Mouse (Mus musculus) midbrain, embryonic 12.5 days (tissue): ENCODE data around the gene Mief1. TPM values are rescaled to one million over a fixed set of nuclear protein-coding genes. Genes with fewer than 3 reads are reported as not detected.

ENCODE experiments used
- ATAC-seq: fragments of 200-750 bp; cut with Nextera tagmentation; 2 replicates; pipeline ENCODE4 v1.8.0; 2017; ENCODE audit warnings: low read depth, moderate TSS enrichment, moderate library complexity; ENCODE audit not compliant: low FRiP score
- H3K27ac ChIP-seq: fragments of 300-500 bp; sonication (generic); replicated peaks from 2 replicates; pipeline ENCODE4 v1.5.1; 2016; ENCODE audit warnings: mild to moderate bottlenecking
- H3K27me3 ChIP-seq: fragments of 300-500 bp; sonication (generic); 2 replicates; pipeline ENCODE4 v1.6.1; 2016; ENCODE audit warnings: mild to moderate bottlenecking
- H3K36me3 ChIP-seq: fragments of 300-500 bp; sonication (generic); 2 replicates; pipeline ENCODE4 v1.6.1; 2016
- H3K4me1 ChIP-seq: fragments of 300-500 bp; sonication (generic); 2 replicates; pipeline ENCODE4 v1.6.1; 2016
- H3K4me2 ChIP-seq: fragments of 300-500 bp; sonication (generic); replicated peaks from 2 replicates; pipeline ENCODE4 v1.6.1; 2016; ENCODE audit warnings: mild to moderate bottlenecking, moderate library complexity
- H3K4me3 ChIP-seq: fragments of 300-500 bp; sonication (generic); 2 replicates; pipeline ENCODE4 v1.5.1; 2016; ENCODE audit warnings: mild to moderate bottlenecking
- H3K9ac ChIP-seq: fragments of 300-500 bp; sonication (generic); replicated peaks from 2 replicates; pipeline ENCODE4 v1.6.1; 2016; ENCODE audit warnings: mild to moderate bottlenecking, moderate library complexity
- H3K9me3 ChIP-seq: fragments of 300-500 bp; sonication (generic); 2 replicates; pipeline ENCODE4 v1.6.1; 2016; ENCODE audit warnings: mild to moderate bottlenecking
- WGBS: fragments of 180-500 bp; shearing (Covaris S2); methylation state at CpG from one replicate; pipeline ENCODE4 v1.1.7; 2016; 5-methylcytosine and 5-hydroxymethylcytosine counted together
- polyA plus RNA-seq: library from polyadenylated mRNA; unstranded; fragments of >200 nt; fragmentation: Nextera tagmentation; extraction: Ambion mirVana; gene quantifications from 2 replicates; pipeline ENCODE4 v1.2.1, GENCODE M21; 2016

Gene Mief1
- polyA plus RNA-seq, 1 experiment from 2014 or later = 46.4 TPM

DNA sequence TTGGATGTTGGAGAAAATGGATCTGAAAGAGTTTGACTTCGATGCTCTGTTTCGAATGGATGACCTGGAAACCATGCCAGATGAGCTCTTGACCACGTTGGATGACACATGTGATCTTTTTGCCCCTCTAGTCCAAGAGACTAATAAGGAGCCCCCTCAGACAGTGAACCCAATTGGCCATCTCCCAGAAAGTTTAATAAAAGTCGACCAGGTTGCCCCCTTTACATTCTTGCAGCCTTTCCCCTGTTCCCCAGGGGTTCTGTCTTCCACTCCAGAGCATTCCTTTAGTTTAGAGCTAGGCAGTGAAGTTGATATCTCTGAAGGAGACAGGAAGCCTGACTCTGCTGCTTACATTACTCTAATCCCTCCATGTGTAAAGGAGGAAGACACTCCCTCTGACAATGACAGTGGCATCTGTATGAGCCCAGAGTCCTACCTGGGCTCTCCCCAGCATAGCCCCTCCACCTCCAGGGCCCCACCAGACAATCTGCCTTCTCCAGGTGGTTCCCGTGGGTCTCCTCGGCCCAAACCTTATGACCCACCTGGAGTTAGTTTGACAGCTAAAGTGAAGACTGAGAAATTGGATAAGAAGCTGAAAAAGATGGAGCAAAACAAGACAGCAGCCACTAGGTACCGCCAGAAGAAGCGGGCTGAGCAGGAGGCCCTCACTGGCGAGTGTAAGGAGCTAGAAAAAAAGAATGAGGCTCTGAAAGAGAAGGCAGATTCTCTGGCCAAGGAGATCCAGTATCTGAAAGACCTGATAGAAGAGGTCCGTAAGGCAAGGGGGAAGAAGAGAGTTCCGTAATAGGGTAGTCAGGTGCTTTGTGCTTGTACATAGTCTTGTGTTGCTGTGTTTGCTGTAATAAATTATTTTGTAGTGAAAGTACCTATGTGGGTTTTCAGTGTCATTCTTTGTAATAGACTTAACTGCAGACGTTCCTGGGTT, 23.1 kb downstream of the Mief1 start:
- H3K36me3 ChIP-seq = peaks cover 52% of the 10 kb centered on the region
- WGBS = 65% methylated on average over 12 of the region's 12 CpGs
- H3K4me3 ChIP-seq = peak overlapping the region; percentile 99
- peak overlapping the region; percentile 98 for H3K27ac ChIP-seq
- peak overlapping the region; percentile 100 for H3K9ac ChIP-seq
- H3K4me1 ChIP-seq = peaks cover 36% of the 10 kb centered on the region
- no peaks in the 10 kb centered on the region for H3K27me3 ChIP-seq
- H3K4me2 ChIP-seq = peak overlapping the region; percentile 96
- no peak for ATAC-seq
- H3K9me3 ChIP-seq = no peaks in the 10 kb centered on the region

DNA sequence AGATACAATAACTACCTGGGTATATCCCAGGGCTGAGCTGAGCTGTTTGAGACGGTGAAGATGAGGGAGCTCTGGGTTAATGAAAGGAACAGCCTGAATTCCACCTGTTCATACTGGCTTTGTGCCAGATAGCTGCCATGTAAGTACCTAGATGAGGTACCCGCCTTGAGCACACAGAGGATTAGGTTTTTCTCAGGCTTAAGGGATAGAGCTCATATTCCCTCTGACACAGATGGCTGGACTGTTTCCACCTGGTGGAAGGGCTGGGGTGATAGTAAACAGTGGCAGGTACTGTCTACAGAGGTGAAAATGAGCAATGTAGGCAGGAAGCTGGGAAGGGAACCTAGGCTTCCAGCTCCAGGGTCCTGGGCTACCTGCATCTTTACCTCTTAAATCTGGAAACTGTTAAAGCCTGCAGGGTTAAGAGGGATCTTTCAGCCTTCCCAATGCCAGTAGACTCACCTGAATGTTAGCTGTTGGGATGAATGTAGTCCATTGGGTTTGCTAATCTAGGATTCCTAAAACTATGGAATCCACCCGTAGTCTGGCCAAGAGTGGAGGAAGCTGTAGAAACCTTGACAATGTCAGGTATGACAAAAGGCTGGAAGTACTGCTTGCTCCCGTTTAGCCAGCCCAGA, 23.9 kb downstream of the Mief1 start:
- H3K9me3 ChIP-seq = no peaks in the 10 kb centered on the region
- peak overlapping the region; percentile 99; the same call in 1 of the 2 replicates for H3K4me3 ChIP-seq
- H3K4me1 ChIP-seq = peaks cover 36% of the 10 kb centered on the region
- no peak overlapping the region; the same call in 1 of the 2 replicates for H3K9ac ChIP-seq
- ATAC-seq = no peak
- H3K4me2 ChIP-seq = peak overlapping the region; percentile 96; the same call in 1 of the 2 replicates
- H3K27ac ChIP-seq = peak overlapping the region; percentile 98; the same call in 1 of the 2 replicates
- peaks cover 47% of the 10 kb centered on the region for H3K36me3 ChIP-seq
- WGBS = 28% methylated on average over 4 of the region's 4 CpGs
- H3K27me3 ChIP-seq = no peaks in the 10 kb centered on the region

DNA sequence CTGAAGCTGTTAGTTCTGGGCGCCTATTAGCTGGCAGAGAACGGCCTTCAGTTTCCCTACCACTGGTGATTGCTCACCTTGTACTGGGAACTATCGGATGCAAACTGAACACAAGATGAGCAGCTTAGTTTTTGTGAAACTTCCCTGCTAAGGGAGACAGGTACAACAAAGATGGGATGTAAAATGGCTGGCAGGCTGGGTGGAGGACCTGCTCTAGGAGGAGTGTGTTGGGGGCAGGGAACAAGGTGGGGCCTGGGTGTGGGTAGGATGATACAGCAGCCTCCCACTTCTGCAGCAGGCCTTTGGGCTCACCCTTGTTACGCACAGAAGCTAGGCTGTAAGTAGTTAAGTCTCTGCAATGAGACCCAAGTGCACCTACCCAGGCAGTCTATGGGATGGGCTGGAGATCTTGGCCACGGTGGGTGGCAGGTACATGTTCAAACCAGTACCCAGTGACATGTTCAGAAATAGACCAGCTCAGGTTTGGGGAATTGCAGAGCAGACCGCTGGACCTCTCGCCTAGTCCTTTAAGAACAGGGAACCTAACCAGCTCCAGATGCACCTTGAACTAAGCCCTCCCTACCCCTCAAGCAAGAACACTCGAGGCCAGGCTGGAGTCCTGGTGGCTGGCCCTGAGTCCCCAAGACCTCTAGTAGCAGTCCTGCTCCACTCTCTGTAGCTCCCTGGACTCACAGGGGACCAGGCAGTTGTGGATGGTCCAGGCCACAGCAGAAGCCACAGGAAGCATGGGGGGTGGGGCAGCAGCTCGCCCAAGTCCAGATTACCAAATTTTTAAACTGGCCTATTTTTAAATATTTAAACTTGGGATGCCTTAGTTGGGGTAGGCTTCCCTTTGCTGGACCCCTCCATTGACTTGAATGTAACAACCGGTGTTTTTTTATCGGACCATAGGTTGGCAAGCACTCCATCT, 24.7 kb downstream of the Mief1 start:
- peaks cover 41% of the 10 kb centered on the region for H3K4me1 ChIP-seq
- no peak overlapping the region; the same call in 1 of the 2 replicates for H3K4me2 ChIP-seq
- H3K36me3 ChIP-seq = peaks cover 47% of the 10 kb centered on the region
- ATAC-seq = no peak
- H3K9ac ChIP-seq = no peak overlapping the region
- 71% methylated on average over 11 of the region's 11 CpGs for WGBS
- peak overlapping the region; percentile 61 for H3K27ac ChIP-seq
- H3K9me3 ChIP-seq = no peaks in the 10 kb centered on the region
- H3K27me3 ChIP-seq = no peaks in the 10 kb centered on the region
- H3K4me3 ChIP-seq = peak overlapping the region; percentile 99; the same call in 1 of the 2 replicates

DNA sequence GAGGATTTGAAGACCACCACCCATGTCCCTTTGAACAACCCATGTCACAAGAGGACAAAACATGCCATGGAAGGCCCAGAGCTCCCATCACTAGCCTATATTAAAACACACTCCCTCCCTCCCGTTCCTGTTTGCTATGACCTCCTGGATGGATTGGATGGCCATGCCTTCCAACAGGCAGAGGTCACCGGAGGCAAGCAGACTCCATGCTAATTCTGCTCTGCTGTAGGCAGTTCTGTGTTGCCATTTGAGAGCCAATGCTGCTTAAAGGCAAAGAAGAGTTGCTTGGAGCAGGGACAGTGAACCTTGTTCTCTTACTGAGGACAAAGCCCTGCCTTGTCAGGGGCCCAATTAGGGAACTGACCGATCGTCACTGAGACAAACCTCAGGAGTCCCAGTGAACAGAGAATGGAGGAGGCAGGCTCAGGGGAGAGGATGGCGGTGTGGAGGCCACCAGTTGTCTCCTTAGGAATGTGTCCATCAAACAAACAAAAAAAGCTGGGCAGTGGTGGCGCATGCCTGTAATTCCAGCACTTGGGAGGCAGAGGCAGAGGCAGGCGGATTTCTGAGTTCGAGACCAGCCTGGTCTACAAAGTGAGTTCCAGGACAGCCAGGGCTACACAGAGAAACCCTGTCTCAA, 25.7 kb downstream of the Mief1 start:
- H3K4me1 ChIP-seq = peaks cover 33% of the 10 kb centered on the region
- H3K27ac ChIP-seq = peak overlapping the region; percentile 16; the same call in 1 of the 2 replicates
- no peak overlapping the region for H3K4me2 ChIP-seq
- H3K27me3 ChIP-seq = no peaks in the 10 kb centered on the region
- 77% methylated on average over 8 of the region's 8 CpGs for WGBS
- peaks cover 47% of the 10 kb centered on the region for H3K36me3 ChIP-seq
- no peak for ATAC-seq
- no peaks in the 10 kb centered on the region for H3K9me3 ChIP-seq
- H3K4me3 ChIP-seq = no peak overlapping the region
- no peak overlapping the region for H3K9ac ChIP-seq

DNA sequence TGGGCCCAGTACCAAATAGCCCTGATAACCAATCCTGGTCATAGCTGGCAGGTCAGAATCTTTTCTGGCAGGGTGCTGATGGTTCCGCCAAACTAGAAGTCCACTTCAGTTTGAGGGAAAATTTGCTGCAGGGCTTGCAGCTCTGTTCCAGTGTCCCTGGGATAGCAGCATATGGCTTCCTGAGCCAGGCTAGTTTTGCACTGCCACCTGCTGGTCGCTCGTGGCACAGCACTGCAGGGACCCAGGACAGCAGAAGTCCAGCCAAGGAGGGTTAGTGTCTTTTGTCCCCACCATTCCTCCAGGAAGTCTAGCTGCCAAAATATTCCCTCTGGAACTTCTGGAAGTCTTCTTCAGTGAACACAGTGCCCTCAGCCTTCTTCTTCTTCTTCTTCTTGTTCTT, 26.9 kb downstream of the Mief1 start:
- no peak overlapping the region; the same call in 1 of the 2 replicates for H3K27ac ChIP-seq
- H3K27me3 ChIP-seq = no peaks in the 10 kb centered on the region
- 16% methylated on average over 3 of the region's 3 CpGs for WGBS
- no peaks in the 10 kb centered on the region for H3K9me3 ChIP-seq
- no peak overlapping the region for H3K4me2 ChIP-seq
- peaks cover 34% of the 10 kb centered on the region for H3K4me1 ChIP-seq
- H3K9ac ChIP-seq = no peak overlapping the region
- no peak for ATAC-seq
- peaks cover 47% of the 10 kb centered on the region for H3K36me3 ChIP-seq
- H3K4me3 ChIP-seq = no peak overlapping the region

DNA sequence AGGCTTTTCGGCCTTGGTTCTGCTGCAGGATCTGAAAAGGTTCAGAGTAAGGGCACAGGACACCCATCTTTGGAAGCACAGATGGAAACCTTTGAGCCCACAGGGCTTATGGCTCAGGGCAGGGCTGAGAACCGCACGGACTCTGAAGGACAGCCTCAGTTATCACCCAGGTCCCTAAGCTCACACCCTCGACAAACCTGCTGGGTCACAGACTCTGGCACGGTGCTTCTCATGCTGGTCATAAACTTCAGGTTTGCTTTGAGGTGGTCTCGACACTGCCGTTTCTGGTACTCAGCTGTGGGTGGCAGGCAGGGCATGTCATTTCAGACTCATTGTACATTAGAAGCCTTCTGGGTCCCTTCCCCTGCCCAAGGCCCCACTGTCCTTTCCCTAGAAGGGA, 27.3 kb downstream of the Mief1 start:
- 83% methylated on average over 7 of the region's 7 CpGs for WGBS
- H3K4me3 ChIP-seq = no peak overlapping the region
- no peak for ATAC-seq
- H3K27me3 ChIP-seq = no peaks in the 10 kb centered on the region
- H3K9ac ChIP-seq = no peak overlapping the region
- H3K9me3 ChIP-seq = no peaks in the 10 kb centered on the region
- peaks cover 47% of the 10 kb centered on the region for H3K36me3 ChIP-seq
- no peak overlapping the region for H3K4me2 ChIP-seq
- H3K4me1 ChIP-seq = peaks cover 34% of the 10 kb centered on the region
- no peak overlapping the region; the same call in 1 of the 2 replicates for H3K27ac ChIP-seq

DNA sequence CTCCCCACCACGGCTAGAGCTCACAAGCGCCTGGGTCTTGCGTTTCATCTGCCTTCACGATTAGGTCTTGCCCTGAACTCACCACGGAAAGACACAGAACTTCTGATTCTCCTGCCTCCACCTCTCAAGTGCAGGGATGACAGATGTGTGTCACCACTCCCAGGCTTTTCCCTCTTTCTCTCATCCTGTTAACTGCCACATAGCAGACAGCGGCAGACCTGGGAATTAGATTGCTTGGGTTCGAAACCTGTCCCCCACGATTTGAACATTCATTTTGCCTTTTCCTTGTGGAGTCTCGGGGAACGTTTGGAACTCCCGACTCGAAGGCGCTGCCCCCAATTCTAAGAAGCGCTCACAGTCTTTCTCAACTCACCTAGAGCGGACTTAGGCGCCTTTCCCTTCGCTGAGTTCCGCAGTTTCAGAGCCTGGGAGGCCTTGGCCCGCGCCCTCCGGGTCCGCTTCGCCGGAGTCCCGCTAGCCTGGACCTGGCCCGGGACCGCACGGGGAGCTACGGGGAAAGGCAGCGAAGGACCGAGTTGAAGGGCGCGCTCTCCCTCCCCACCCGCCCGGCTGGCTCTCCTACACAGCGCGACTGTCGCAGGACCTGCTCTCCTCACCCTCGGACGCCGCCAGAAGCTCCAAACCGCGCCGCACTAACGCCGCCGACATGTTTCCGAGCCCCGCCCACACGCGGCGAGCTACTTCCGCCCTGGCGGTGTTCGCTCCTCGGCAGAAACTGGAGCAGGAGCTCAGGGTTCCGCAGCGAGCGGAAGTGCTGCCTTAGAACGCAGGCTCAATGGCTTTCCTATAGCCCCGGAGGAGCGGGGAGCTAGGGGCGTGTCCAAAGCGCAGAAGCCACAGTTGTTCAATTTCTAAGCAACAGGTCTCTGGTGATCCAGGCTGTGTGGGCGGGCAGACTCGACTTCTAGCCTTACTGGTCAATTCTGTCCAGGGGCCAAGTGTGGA, 30.1 kb downstream of the Mief1 start, which contains the start of gene Rps19bp1:
Rps19bp1 (minus strand) TSS at position 706 of the 966 bp plus-strand sequence.
- H3K27me3 ChIP-seq = no peaks in the 10 kb centered on the region
- peak within 1 kb of the TSS; percentile 56; the same call in 1 of the 2 replicates for H3K27ac ChIP-seq
- peaks cover 12% of the 10 kb centered on the region for H3K4me1 ChIP-seq
- 2% methylated on average over 66 of the region's 66 CpGs for WGBS
- H3K4me3 ChIP-seq = peak within 1 kb of the TSS; percentile 81
- peaks cover 20% of the 10 kb centered on the region for H3K36me3 ChIP-seq
- H3K9me3 ChIP-seq = no peaks in the 10 kb centered on the region
- peak; percentile 87 for ATAC-seq
- H3K9ac ChIP-seq = peak within 1 kb of the TSS; percentile 75
- H3K4me2 ChIP-seq = peak within 1 kb of the TSS; percentile 88

DNA sequence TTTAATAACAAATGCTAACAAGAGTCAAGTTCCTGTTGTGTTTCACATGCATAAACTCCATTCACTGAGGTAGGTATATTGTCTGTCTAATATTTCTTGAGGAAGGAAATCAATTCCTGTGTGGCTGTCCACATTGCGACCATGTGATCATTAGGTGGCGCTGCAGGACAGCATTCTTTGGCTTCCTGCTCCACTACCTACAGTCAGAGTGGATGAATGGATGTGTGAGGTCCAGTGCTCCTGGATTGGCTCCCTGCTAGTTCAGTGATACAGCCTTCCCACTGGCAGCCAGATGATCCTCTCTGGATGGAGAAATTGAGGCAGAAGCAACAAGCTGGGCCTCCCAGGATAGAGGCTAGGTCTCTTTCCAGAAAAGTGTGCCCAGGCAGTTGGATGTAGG, 32.5 kb downstream of the Mief1 start:
- Histone ChIP-seq H3K9me3 (no peaks in the 10 kb centered on the region), H3K4me1 (peaks cover 12% of the 10 kb centered on the region), H3K4me2 (no peak overlapping the region), H3K27ac (no peak overlapping the region), H3K36me3 (no peaks in the 10 kb centered on the region), H3K4me3 (no peak overlapping the region), H3K27me3 (no peaks in the 10 kb centered on the region), H3K9ac (no peak overlapping the region; the same call in 1 of the 2 replicates)
- 0% methylated on average over 2 of the region's 2 CpGs for WGBS
- ATAC-seq = no peak; the same call in 1 of the 2 replicates

DNA sequence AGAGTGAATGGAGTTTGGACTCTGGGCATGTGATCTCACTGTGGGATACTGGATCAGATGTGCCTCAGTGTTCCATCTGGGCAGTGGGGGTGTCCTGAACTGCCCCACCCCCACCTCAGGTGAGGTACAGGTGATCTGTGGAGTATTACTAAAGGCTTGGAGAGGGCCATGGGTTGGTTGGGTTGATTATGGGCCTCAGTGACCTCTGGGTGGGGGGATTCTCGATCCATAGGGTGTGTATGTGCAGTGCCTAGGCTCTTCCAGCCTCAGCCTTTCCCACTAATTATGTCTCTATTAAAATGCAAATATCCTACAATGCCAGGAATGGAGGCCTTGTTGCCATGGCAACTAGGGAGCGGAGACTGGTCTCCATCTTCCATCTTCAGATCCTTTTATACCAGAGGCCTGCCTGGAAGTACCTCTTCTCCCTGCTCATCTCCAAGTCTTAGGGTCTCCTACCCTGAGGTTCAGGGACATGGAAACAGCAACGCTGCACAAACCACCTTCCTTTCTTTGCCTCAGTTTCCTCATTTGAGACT, 38.1 kb downstream of the Mief1 start:
- no peak overlapping the region for H3K9ac ChIP-seq
- H3K27ac ChIP-seq = no peak overlapping the region
- H3K36me3 ChIP-seq = no peaks in the 10 kb centered on the region
- 55% methylated on average over 3 of the region's 3 CpGs for WGBS
- ATAC-seq = no peak
- H3K4me3 ChIP-seq = no peak overlapping the region
- H3K4me2 ChIP-seq = no peak overlapping the region
- H3K4me1 ChIP-seq = peaks cover 5% of the 10 kb centered on the region; the same call in 1 of the 2 replicates
- no peaks in the 10 kb centered on the region for H3K9me3 ChIP-seq
- H3K27me3 ChIP-seq = peaks cover 20% of the 10 kb centered on the region

DNA sequence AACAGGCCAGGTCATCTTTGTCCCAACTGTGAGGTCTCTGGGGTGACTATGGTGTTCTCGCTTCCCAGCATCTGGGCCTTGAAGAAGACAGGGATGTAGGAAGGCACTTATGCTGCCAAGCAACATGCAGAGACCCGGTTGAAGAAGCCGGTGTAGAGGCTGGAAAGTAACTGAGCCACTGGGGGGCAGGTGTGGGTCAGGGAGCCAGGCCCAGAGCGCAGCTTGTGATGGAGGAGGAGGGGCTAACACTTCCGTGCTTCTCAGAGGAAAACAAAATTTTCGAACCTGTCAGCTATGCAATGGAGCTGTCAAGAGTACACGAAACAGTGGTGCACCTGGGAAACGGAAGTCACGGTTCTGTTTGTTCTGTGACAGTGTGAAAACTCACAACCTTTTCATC, 43.3 kb downstream of the Mief1 start:
- no peak for ATAC-seq
- H3K9ac ChIP-seq = no peak overlapping the region
- H3K27me3 ChIP-seq = peaks cover 35% of the 10 kb centered on the region
- no peak overlapping the region for H3K4me2 ChIP-seq
- H3K9me3 ChIP-seq = no peaks in the 10 kb centered on the region
- peaks cover 8% of the 10 kb centered on the region for H3K4me1 ChIP-seq
- no peak overlapping the region for H3K27ac ChIP-seq
- H3K4me3 ChIP-seq = no peak overlapping the region
- H3K36me3 ChIP-seq = no peaks in the 10 kb centered on the region
- 45% methylated on average over 9 of the region's 9 CpGs for WGBS
